Mouse (Mus musculus): Measurements from ENCODE around the gene Rrp1.

GRCm38 (mm10) chr10:78358266-78358665 is 54.6 kb downstream of the Rrp1 start:
- TF ChIP-seq EP300 (IDR thresholded peaks at IDR 0.05; ENCODE audit: insufficient read depth, low read depth, low read length): no peak
- no peak for TF ChIP-seq CTCF (IDR thresholded peaks at IDR 0.05)

Measured in heart, adult 2 months (tissue).